Mouse (Mus musculus) liver, postnatal 0 days (tissue): Measurements from ENCODE around the gene Tlcd1.

Experiments used
- CTCF ChIP-seq: sonication (generic); IDR thresholded peaks from 2 replicates; pipeline ENCODE4 v1.5.1; 2016; ENCODE audit warnings: antibody characterized with exemption, low read depth
- EP300 ChIP-seq: IDR thresholded peaks from 2 replicates; pipeline ENCODE4 v1.6.1; 2016; ENCODE audit warnings: antibody characterized with exemption, low read depth, mild to moderate bottlenecking

- no peak for TF ChIP-seq EP300
- no peak for TF ChIP-seq CTCF
Observed at GRCm38 (mm10) chr11:78153778-78154177, 22.7 kb upstream of the Tlcd1 start.
